Mouse (Mus musculus) lung, embryonic 14.5 days (tissue): ENCODE measurements at regions not wholly inside any gene's neighbourhood (a gene's known extent, or its start where the extent isn't known, plus 50 kb on each side); places are given as distances from the start of the nearest gene placed in this dataset.

ENCODE experiments used
- ATAC-seq: fragments of 200-750 bp; cut with Nextera tagmentation; 2 replicates; pipeline ENCODE4 v1.8.0; 2017; ENCODE audit warnings: mild to moderate bottlenecking, moderate TSS enrichment, moderate library complexity; ENCODE audit not compliant: insufficient read depth
- DNase-seq: peaks from one replicate; pipeline ENCODE4 v3.0.0-alpha.2; 2015
- H3K27ac ChIP-seq: fragments of 300-500 bp; sonication (generic); 2 replicates; pipeline ENCODE4 v1.5.1; 2014; ENCODE audit warnings: low read depth, mild to moderate bottlenecking, moderate library complexity
- H3K27me3 ChIP-seq: fragments of 300-500 bp; sonication (generic); 2 replicates; pipeline ENCODE4 v1.6.1; 2014; ENCODE audit warnings: low read length, control low read depth; ENCODE audit not compliant: insufficient read depth
- H3K36me3 ChIP-seq: fragments of 300-500 bp; sonication (generic); 2 replicates; pipeline ENCODE4 v1.6.1; 2014; ENCODE audit warnings: control low read depth; ENCODE audit not compliant: insufficient read depth
- H3K4me1 ChIP-seq: fragments of 300-500 bp; sonication (generic); 2 replicates; pipeline ENCODE4 v1.6.1; 2014; ENCODE audit warnings: antibody characterized with exemption, control low read depth; ENCODE audit not compliant: insufficient read depth
- H3K4me2 ChIP-seq: fragments of 300-500 bp; sonication (generic); 2 replicates; pipeline ENCODE4 v1.6.1; 2014; ENCODE audit warnings: mild to moderate bottlenecking
- H3K4me3 ChIP-seq: fragments of 300-500 bp; sonication (generic); 2 replicates; pipeline ENCODE4 v1.5.1; 2014; ENCODE audit warnings: low read depth, low read length
- H3K9ac ChIP-seq: fragments of 300-500 bp; sonication (generic); 2 replicates; pipeline ENCODE4 v1.6.1; 2014
- H3K9me3 ChIP-seq: fragments of 300-500 bp; sonication (generic); 2 replicates; pipeline ENCODE4 v1.6.1; 2016; ENCODE audit warnings: low read depth, low read length, control low read depth
- CTCF ChIP-seq: IDR thresholded peaks from 2 replicates; pipeline ENCODE4 v1.5.1; 2016; ENCODE audit warnings: antibody characterized with exemption, low read depth
- WGBS: fragments of 180-500 bp; shearing (Covaris S2); extraction: QIAGEN DNeasy Blood & Tissue Kit; methylation state at CpG from one replicate; pipeline ENCODE4 v1.1.7; 2014; 5-methylcytosine and 5-hydroxymethylcytosine counted together

GRCm38 (mm10) chr3:143807544-143807943, 397.5 kb downstream of the Lmo4 start:
- WGBS = 79% methylated on average over 8 of the region's 8 CpGs
- peak overlapping the region; percentile 52; the same call in 1 of the 2 replicates for H3K27ac ChIP-seq

DNA sequence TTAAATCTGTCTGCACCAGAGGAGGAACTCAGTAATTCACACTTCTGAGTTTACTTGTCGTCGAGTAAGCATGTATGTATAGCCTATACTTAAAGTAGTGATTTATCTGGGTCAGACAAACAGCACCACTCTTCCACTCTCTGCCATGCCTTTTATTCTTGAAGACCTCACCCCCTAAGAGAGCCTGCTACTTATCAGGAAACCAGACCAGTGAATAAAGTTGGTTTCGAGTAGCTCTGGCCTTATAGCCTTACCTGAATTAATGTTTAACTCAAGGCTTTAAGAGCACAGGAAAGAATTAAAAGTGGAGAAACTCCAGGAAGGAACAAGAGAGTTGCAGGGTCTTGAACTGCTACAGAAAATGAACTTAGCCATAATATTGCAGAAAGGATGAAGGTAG, 398.1 kb downstream of the Lmo4 start:
- no peak overlapping the region for H3K9ac ChIP-seq
- no peak overlapping the region for H3K4me3 ChIP-seq
- no peak for ATAC-seq
- 50% methylated on average over 3 of the region's 3 CpGs for WGBS
- no peaks in the 10 kb centered on the region for H3K4me1 ChIP-seq
- no peaks in the 10 kb centered on the region for H3K27me3 ChIP-seq
- DNase-seq = peak; percentile 26
- H3K4me2 ChIP-seq = no peak overlapping the region
- peak overlapping the region; percentile 52; the same call in 1 of the 2 replicates for H3K27ac ChIP-seq
- H3K36me3 ChIP-seq = no peaks in the 10 kb centered on the region
- TF ChIP-seq CTCF = no peak
- no peaks in the 10 kb centered on the region for H3K9me3 ChIP-seq

More at GRCm38 (mm10) chr3:143807544-143807943, 397.5 kb downstream of the Lmo4 start:
- no peaks in the 10 kb centered on the region for H3K9me3 ChIP-seq
- H3K9ac ChIP-seq = no peak overlapping the region
- DNase-seq (peak; percentile 23), ATAC-seq (no peak)
- no peaks in the 10 kb centered on the region for H3K27me3 ChIP-seq
- H3K36me3 ChIP-seq = no peaks in the 10 kb centered on the region
- no peak overlapping the region for H3K4me2 ChIP-seq
- no peak for TF ChIP-seq CTCF
- no peak overlapping the region for H3K4me3 ChIP-seq
- no peaks in the 10 kb centered on the region for H3K4me1 ChIP-seq

- Histone ChIP-seq H3K4me2 (no peak overlapping the region), H3K4me3 (no peak overlapping the region), H3K27me3 (no peaks in the 10 kb centered on the region), H3K9ac (no peak overlapping the region), H3K36me3 (no peaks in the 10 kb centered on the region), H3K4me1 (no peaks in the 10 kb centered on the region), H3K27ac (no peak overlapping the region), H3K9me3 (no peaks in the 10 kb centered on the region)
- DNase-seq (no peak), ATAC-seq (no peak)
- WGBS = 18% methylated on average over 5 of the region's 5 CpGs
- no peak for TF ChIP-seq CTCF
These were observed 407.2 kb downstream of the Lmo4 start for GRCm38 (mm10) chr3:143797850-143798249.

DNA sequence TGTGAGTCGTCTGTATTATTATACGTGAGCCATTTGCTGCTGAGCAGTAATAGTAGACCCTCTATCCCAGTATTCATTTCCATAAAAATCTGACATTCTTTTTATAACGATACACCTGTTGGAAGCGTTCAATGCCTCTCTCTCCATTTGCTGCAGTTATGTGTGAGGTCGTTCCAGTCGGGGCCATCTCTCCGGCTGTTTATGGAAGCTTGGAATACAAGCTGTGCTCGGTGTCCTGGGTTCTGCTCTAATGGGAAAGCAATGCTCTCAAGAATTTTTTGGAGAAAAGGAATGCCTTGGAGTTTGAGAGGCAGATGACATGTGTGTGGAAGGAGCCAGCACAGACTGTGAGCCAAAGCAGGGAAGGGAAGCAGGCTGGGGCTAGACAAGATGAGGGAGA, 414.1 kb downstream of the Lmo4 start:
- no peaks in the 10 kb centered on the region for H3K4me1 ChIP-seq

GRCm38 (mm10) chr3:143789932-143790570, 415.0 kb downstream of the Lmo4 start:
- Histone ChIP-seq H3K4me3 (no peak overlapping the region), H3K4me1 (no peaks in the 10 kb centered on the region), H3K27ac (no peak overlapping the region), H3K36me3 (no peaks in the 10 kb centered on the region), H3K4me2 (no peak overlapping the region), H3K9ac (no peak overlapping the region), H3K9me3 (no peaks in the 10 kb centered on the region), H3K27me3 (no peaks in the 10 kb centered on the region)
- DNase-seq (no peak), ATAC-seq (no peak)
- 55% methylated on average over 8 of the region's 8 CpGs for WGBS
- TF ChIP-seq CTCF = no peak

More for the DNA sequence above, 414.1 kb downstream of the Lmo4 start:
- H3K36me3 ChIP-seq = no peaks in the 10 kb centered on the region
- H3K27ac ChIP-seq = no peak overlapping the region
- H3K4me3 ChIP-seq = no peak overlapping the region
- H3K9me3 ChIP-seq = no peaks in the 10 kb centered on the region
- ATAC-seq = no peak
- WGBS = 73% methylated on average over 8 of the region's 8 CpGs
- no peak overlapping the region for H3K4me2 ChIP-seq
- no peaks in the 10 kb centered on the region for H3K27me3 ChIP-seq
- no peak overlapping the region for H3K9ac ChIP-seq
- no peak for TF ChIP-seq CTCF
- DNase-seq = no peak

- H3K4me1 ChIP-seq = no peaks in the 10 kb centered on the region
- H3K27me3 ChIP-seq = no peaks in the 10 kb centered on the region
- H3K9ac ChIP-seq = no peak overlapping the region
- no peaks in the 10 kb centered on the region for H3K9me3 ChIP-seq
- no peaks in the 10 kb centered on the region for H3K36me3 ChIP-seq
- no peak overlapping the region for H3K27ac ChIP-seq
- H3K4me3 ChIP-seq = no peak overlapping the region
- TF ChIP-seq CTCF = no peak
- H3K4me2 ChIP-seq = no peak overlapping the region
- DNase-seq = no peak
- 77% methylated on average over 8 of the region's 8 CpGs for WGBS
- no peak for ATAC-seq
These were observed 418.1 kb downstream of the Lmo4 start for GRCm38 (mm10) chr3:143786889-143787288.

DNA sequence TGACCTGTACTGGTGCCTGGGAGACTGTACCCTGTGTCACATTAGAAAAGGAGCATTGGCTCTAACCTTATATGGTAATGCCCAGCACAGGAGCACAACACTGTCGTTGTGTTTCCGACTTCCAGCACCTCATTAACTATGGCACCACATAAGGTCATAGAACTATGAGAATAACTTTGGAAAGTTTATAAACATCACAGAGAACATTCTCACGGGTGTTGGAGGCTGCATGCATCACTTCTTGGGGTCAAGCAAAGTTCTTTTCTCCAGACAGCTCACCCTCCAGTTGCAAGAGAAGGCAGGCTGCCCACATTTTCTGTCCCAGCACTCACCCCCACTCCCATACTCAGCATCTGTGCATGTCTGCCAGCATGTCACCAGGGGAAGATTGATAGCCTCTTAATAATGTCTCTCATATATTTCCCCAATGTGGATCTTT, 420.6 kb downstream of the Lmo4 start:
- peak; percentile 94 for ATAC-seq

More for the DNA sequence above, 420.6 kb downstream of the Lmo4 start:
- no peak for TF ChIP-seq CTCF
- Histone ChIP-seq H3K27me3 (no peaks in the 10 kb centered on the region), H3K27ac (no peak overlapping the region), H3K4me1 (no peaks in the 10 kb centered on the region), H3K4me2 (no peak overlapping the region), H3K36me3 (no peaks in the 10 kb centered on the region), H3K4me3 (no peak overlapping the region), H3K9me3 (no peaks in the 10 kb centered on the region), H3K9ac (no peak overlapping the region)
- DNase-seq = peak; percentile 84
- WGBS = 34% methylated on average over 3 of the region's 3 CpGs
